Mouse (Mus musculus) embryo, embryonic 10.5 days (tissue): ENCODE measurements around the gene Gm45837.

Source experiments
- DNase-seq: peaks from one replicate; pipeline ENCODE4 v3.0.0-alpha.2; 2015; ENCODE audit warnings: low spot score

Gm45837 gene

GRCm38 (mm10) chr7:101410267-101410936, at the start of gene Gm45837:
Gm45837 (plus strand) TSS chr7:101410886.
- no peak for DNase-seq

- no peak for DNase-seq
Observed at GRCm38 (mm10) chr7:101361021-101361420, 49.7 kb upstream of the Gm45837 start.

- DNase-seq = no peak
Observed at GRCm38 (mm10) chr7:101361767-101362166, 48.9 kb upstream of the Gm45837 start.

- no peak for DNase-seq
Observed at GRCm38 (mm10) chr7:101362791-101363191, 47.9 kb upstream of the Gm45837 start.

GRCm38 (mm10) chr7:101363914-101364313, 46.8 kb upstream of the Gm45837 start:
- DNase-seq = no peak

- DNase-seq = peak; percentile 34
Observed at GRCm38 (mm10) chr7:101367901-101368852, 42.5 kb upstream of the Gm45837 start.

- DNase-seq = no peak
Observed at GRCm38 (mm10) chr7:101369666-101370065, 41.0 kb upstream of the Gm45837 start.

GRCm38 (mm10) chr7:101373082-101373481, 37.6 kb upstream of the Gm45837 start:
- DNase-seq = no peak

- peak; percentile 79 for DNase-seq
Observed at GRCm38 (mm10) chr7:101374155-101374554, 36.5 kb upstream of the Gm45837 start.

- DNase-seq = no peak
Observed at GRCm38 (mm10) chr7:101376701-101377340, 33.9 kb upstream of the Gm45837 start.

GRCm38 (mm10) chr7:101377741-101378262, 32.9 kb upstream of the Gm45837 start:
- DNase-seq = peak; percentile 62

GRCm38 (mm10) chr7:101378285-101378684, 32.4 kb upstream of the Gm45837 start:
- no peak for DNase-seq

GRCm38 (mm10) chr7:101378796-101379465, 31.8 kb upstream of the Gm45837 start:
- no peak for DNase-seq

- DNase-seq = no peak
Observed at GRCm38 (mm10) chr7:101379732-101380131, 31.0 kb upstream of the Gm45837 start.

- no peak for DNase-seq
Observed at GRCm38 (mm10) chr7:101381512-101381911, 29.2 kb upstream of the Gm45837 start.

GRCm38 (mm10) chr7:101382378-101382777, 28.3 kb upstream of the Gm45837 start:
- DNase-seq = no peak

GRCm38 (mm10) chr7:101383756-101384155, 26.9 kb upstream of the Gm45837 start:
- no peak for DNase-seq

- DNase-seq = no peak
Observed at GRCm38 (mm10) chr7:101384931-101385330, 25.8 kb upstream of the Gm45837 start.

GRCm38 (mm10) chr7:101385331-101385733, 25.4 kb upstream of the Gm45837 start:
- peak; percentile 50 for DNase-seq

- no peak for DNase-seq
Observed at GRCm38 (mm10) chr7:101385866-101386452, 24.7 kb upstream of the Gm45837 start.

- no peak for DNase-seq
Observed at GRCm38 (mm10) chr7:101389256-101389655, 21.4 kb upstream of the Gm45837 start.
